Mouse (Mus musculus): ENCODE results near the gene Slc27a5.

Gene Slc27a5

DNA sequence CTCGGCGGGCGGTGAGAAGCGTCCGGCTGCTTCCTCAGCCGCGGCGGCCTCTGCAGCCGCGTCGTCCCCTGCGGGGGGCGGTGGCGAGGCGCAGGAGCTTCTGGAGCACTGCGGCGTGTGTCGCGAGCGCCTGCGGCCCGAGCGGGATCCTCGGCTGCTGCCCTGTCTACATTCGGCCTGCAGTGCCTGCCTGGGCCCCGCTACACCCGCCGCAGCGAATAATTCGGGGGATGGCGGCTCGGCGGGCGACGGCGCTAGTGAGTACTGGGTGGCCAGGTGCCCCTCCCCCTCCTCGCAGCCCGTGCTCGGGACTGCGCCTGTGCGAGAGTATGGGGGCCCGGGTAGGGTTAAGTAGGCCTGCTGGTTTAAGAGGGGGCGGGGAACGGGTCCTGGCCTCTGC, 26.8 kb upstream of the Slc27a5 start:
- peak; percentile 82 for DNase-seq (ENCODE audit: extremely low spot score, low spot score)

DNA sequence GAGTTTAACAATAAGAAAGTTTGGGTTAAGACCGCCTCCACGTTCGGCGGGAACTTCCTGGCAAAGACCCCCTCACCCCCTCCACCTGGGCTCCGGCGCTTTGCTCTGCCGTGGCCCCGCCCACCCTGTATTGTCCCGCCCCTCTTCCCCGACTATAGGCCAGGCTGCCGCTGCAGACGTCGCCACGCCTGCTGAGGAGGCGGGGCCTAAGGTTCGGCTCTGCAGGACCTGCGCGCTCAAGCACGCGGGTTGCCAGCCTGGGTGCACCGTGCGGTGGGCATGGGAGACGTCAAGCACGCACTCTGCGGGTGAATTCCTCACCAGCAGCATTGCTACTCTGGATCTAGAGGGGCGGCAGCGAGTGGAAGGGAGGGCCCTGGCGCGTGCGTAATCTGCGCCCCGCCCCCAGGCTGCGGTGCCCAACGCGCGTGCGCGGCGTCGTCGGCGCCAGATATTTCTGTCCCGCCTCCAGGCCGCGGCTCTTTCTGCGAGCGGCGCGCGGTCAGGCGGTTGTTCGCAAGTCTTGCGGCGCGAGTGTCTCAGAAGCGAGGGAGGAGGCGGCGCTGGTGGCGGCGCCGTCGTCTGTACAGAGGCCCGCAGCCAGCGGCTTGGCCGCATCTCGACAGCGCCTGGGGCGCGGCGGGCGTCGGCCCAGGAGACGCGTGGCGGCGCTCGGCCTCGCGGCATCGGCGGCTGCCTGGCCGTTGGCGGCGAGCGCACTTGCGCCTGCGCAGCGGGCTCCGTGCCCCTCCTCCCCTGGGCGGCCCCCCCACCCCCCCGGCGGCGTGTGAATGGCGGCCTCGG, 26.1 kb upstream of the Slc27a5 start:
- DNase-seq (ENCODE audit: extremely low spot score, low spot score) = peak; percentile 97

- peak; percentile 90 for DNase-seq (ENCODE audit: extremely low spot score, low spot score)
Observed at GRCm38 (mm10) chr7:13022773-13023535, 25.0 kb upstream of the Slc27a5 start.

DNA sequence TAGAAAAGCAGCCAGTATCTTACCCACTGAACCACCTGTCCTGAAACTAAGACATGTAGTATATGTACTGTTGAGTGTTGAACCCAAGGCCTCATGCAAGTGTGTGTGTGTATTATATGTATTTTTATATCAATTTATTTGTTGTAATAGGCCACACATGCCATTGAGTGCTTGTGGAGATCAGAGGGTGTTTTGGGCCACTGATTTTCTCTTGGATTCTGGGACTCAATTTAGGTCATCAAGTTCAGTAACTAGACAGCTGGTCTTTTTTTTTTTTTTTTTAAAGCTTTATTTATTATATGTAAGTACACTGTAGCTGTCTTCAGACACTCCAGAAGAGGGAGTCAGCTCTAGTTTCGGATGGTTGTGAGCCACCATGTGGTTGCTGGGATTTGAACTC, 17.2 kb upstream of the Slc27a5 start:
- DNase-seq (ENCODE audit: extremely low spot score, low spot score) = no peak

- no peak for DNase-seq (ENCODE audit: extremely low spot score, low spot score)
Observed at GRCm38 (mm10) chr7:13014275-13014839, 16.4 kb upstream of the Slc27a5 start.

DNA sequence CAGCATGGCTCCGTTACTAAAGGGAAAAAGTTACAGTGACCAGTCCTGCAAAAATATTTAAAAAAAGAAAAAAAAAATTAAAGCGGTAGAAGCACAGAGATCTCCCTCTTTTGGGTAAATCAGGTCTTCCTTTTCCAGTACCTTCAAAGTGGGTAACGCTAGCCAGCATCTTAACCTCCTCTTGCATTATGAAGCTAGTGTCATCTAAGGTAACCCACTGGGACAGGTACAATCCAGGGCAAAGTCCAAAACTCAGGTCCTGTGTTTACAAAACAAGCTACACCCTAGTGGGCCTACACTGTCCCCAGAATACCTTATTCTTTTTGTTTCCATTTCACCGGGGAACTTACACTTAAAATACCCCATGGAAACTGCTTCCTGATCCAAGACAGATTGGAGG, 15.7 kb upstream of the Slc27a5 start:
- no peak for DNase-seq (ENCODE audit: extremely low spot score, low spot score)

GRCm38 (mm10) chr7:13010005-13010908, 12.3 kb upstream of the Slc27a5 start, which contains the start of gene Zbtb45:
TSS of gene Zbtb45 (minus strand) at chr7:13010034.
- peak; percentile 53 for DNase-seq (ENCODE audit: extremely low spot score, low spot score)

DNA sequence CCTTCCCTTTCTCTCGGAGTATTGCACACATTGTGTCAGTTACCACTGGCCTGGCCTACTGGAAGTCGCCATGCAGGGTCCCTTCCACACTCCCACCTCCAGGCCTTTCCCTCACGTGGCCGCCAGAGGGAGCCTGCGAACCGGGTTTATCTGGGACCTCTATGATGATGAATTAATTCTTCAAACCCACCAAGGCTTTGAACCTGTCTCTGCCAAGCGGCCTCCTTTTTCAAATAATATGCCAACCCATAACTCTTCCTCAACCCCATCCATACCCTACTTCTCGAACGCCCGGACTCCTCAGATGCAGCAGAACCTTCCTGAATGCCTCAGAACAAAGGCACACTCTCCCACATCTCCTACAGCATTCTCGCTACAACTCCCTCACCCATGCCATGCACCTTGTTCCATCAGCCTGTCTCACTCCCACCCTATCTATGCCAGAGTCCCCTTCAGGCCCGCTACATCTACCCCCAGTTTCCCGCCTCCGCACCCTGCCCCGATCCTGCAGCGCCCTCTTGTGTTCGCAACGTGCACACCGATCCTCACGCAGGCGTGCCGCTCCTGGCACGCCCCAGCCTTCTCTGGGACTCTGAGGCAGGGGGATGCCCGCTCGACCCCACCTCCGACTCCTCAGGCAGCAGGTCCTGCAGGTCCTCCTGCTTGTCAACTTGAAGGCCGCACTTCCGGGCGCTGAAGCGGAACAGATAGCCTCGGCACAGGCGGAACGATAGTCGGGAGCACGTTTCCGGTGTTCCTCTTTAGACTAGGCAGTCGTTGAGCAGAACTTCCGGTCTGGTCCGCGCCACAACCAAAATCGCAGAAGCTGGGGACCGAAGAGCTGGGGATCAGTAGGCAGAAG, 11.4 kb upstream of the Slc27a5 start:
- peak; percentile 99 for DNase-seq (ENCODE audit: extremely low spot score, low spot score)

DNA sequence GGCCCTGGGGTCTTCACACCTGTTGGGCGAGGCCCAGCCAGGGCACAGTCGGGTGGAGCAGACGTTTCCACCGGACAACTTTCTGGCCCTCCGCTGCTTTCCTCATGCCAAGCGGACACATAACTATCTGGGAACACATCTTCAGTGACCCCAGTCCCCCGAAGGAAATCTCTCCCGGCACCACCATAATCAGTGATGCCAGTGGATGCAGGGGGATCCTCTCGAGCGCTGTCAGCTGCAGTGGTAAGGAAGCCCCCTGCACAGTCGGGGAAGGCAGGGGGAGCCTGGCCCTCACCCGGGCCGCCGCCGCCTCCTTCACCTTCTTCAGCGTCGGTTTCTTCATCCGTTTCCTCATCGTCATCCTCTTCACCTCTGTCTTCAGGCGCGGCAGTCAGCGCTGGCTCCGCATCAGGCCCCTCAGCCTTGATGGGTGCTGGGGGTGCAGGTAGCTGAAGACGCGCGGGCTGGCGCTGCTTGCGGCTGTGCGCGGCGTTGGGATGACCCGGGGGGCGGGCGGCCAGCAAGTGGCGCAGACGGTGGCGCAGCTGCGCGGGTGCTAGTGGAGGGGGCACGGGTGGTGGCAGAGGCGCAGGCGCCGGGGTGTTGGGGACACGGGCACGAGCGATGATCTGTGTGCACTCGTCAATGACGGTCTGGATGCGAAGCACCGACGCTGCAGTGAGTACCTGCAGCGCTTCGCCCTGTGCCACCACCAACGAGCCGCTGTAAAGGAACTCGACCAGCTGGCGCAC, 9.5 kb upstream of the Slc27a5 start:
- no peak for DNase-seq (ENCODE audit: extremely low spot score, low spot score)

DNA sequence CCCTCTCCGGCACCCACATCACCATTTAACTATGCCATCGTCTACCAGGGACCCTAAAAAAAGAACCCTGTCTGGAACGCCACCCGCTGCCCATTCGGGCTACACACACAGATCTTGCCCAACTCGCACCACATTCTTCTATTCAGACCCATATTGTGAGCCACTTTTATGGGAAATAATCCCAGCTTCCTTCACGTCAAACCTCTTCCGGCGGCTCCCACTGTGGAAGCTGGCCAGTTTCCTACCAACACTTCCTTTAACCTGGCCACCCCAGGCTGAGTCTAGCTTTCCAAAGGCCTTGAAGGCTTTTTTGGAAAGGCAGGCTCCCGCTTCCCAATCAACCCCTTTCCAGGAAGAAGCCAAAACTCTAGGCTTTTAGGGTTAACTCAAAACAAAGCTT, 8.5 kb upstream of the Slc27a5 start:
- no peak for DNase-seq (ENCODE audit: extremely low spot score, low spot score)

GRCm38 (mm10) chr7:13006011-13006410, 8.0 kb upstream of the Slc27a5 start:
- DNase-seq (ENCODE audit: extremely low spot score, low spot score) = no peak

DNA sequence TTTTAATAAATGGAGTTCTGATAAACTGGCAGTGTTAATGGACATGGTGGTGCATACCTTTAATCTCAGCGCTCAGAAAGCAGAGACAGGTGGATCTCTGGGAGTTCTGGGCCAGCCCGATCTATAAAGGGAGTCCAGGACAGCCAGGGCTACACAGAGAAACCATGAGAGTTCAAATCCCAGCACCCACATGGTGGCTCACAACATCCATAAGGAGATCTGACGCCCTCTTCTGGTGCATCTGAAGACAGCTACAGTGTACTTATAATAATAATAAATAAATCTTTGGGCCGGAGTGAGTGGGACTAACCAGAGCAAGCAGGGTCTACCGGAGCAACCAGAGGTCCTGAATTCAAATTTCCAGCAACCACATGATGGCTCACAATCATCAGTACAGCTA, 5.4 kb upstream of the Slc27a5 start:
- no peak for DNase-seq (ENCODE audit: extremely low spot score, low spot score)

GRCm38 (mm10) chr7:13001584-13001983, 3.6 kb upstream of the Slc27a5 start:
- no peak for DNase-seq (ENCODE audit: extremely low spot score, low spot score)

GRCm38 (mm10) chr7:12998851-12999250, 859 bp upstream of the Slc27a5 start, which contains the start of gene Trim28:
TSS of gene Trim28 (plus strand) at chr7:12999114.
- DNase-seq (ENCODE audit: extremely low spot score, low spot score) = no peak

GRCm38 (mm10) chr7:12997230-12997629, 762 bp downstream of the Slc27a5 start:
- DNase-seq (ENCODE audit: extremely low spot score, low spot score) = no peak

GRCm38 (mm10) chr7:12995862-12996261, 2.1 kb downstream of the Slc27a5 start:
- DNase-seq (ENCODE audit: extremely low spot score, low spot score) = no peak

DNA sequence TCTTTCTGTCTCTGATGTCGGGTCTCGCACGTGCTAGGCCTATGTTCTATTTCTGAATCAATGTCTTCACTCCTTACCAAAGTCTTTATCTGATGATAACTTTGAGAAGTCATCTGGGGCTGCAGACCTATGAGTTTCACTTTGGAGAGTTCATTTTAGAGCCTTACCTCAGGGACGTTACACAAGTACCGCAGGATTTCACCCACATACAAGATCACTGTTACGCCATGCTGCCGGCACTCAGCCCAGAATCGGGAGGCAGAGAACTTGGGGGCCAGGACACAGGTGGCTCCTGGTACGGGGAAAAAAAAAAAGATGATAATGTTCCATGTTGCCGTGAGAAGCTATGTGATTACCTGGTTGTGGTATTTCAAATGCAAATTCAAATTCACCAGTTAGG, 4.8 kb downstream of the Slc27a5 start:
- no peak for DNase-seq (ENCODE audit: extremely low spot score, low spot score)

DNA sequence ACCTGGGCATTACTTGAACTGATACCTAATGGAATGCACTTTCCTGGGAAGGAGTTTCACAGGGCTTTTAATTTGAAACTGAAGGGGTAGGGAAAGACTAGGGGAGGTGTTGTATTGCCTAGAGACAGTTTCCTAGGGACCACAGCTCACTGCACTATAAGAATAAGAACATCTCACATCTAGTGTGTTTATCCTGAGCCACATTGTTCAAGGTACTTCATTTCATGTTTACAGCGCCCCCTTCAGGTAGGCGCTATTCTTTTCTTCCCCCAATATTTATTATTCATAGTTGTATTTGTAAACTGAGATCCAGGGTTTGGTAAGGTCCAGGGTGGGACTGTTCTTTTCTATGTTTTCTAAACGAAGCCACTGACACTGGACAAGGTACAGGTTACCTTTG, 5.8 kb downstream of the Slc27a5 start:
- DNase-seq (ENCODE audit: extremely low spot score, low spot score) = no peak

GRCm38 (mm10) chr7:12987409-12988189, 10.4 kb downstream of the Slc27a5 start:
- DNase-seq (ENCODE audit: extremely low spot score, low spot score) = no peak
